Mouse (Mus musculus): Measurements from ENCODE around the gene Ube4a.
A peak's percentile ranks its signal among the peaks of the same experiment; 100 is the strongest.

The Ube4a gene

GRCm38 (mm10) chr9:44941756-44942155 is 23.6 kb downstream of the Ube4a start:
- Histone ChIP-seq H3K36me3 (ENCODE audit: insufficient read depth, low read length) (peaks cover 95% of the 10 kb centered on the region), H3K4me1 (replicated peaks; ENCODE audit: low read depth, low read length) (no peaks in the 10 kb centered on the region), H3K4me3 (replicated peaks; ENCODE audit: low read length) (no peak overlapping the region), H3K9me3 (ENCODE audit: low read length) (no peaks in the 10 kb centered on the region), H3K27me3 (ENCODE audit: insufficient read depth, low read length) (no peaks in the 10 kb centered on the region)
- TF ChIP-seq CTCF (conservative IDR thresholded peaks at IDR 0.05; ENCODE audit: low read length) (no peak), POU5F1 (IDR thresholded peaks at IDR 0.05; ENCODE audit: borderline replicate concordance, low read length) (no peak), NANOG (IDR thresholded peaks at IDR 0.05; ENCODE audit: borderline replicate concordance, low read length) (no peak)

GRCm38 (mm10) chr9:44921543-44921942 is 43.9 kb downstream of the Ube4a start:
- no peak for TF ChIP-seq POU5F1 (IDR thresholded peaks at IDR 0.05; ENCODE audit: borderline replicate concordance, low read length)
- TF ChIP-seq CTCF (conservative IDR thresholded peaks at IDR 0.05; ENCODE audit: low read length) = no peak
- no peak for TF ChIP-seq NANOG (IDR thresholded peaks at IDR 0.05; ENCODE audit: borderline replicate concordance, low read length)
- Histone ChIP-seq H3K27me3 (ENCODE audit: insufficient read depth, low read length) (no peaks in the 10 kb centered on the region), H3K4me3 (replicated peaks; ENCODE audit: low read length) (peak overlapping the region; percentile 97), H3K4me1 (replicated peaks; ENCODE audit: low read depth, low read length) (peaks cover 23% of the 10 kb centered on the region), H3K9me3 (ENCODE audit: low read length) (no peaks in the 10 kb centered on the region), H3K36me3 (ENCODE audit: insufficient read depth, low read length) (peaks cover 11% of the 10 kb centered on the region; the same call in 1 of the 2 replicates)

- Histone ChIP-seq H3K4me3 (replicated peaks; ENCODE audit: low read length) (peak overlapping the region; percentile 97), H3K27me3 (ENCODE audit: insufficient read depth, low read length) (no peaks in the 10 kb centered on the region), H3K9me3 (ENCODE audit: low read length) (no peaks in the 10 kb centered on the region), H3K4me1 (replicated peaks; ENCODE audit: low read depth, low read length) (peaks cover 23% of the 10 kb centered on the region), H3K36me3 (ENCODE audit: insufficient read depth, low read length) (peaks cover 11% of the 10 kb centered on the region; the same call in 1 of the 2 replicates)
- TF ChIP-seq POU5F1 (IDR thresholded peaks at IDR 0.05; ENCODE audit: borderline replicate concordance, low read length) (no peak), NANOG (IDR thresholded peaks at IDR 0.05; ENCODE audit: borderline replicate concordance, low read length) (no peak), CTCF (conservative IDR thresholded peaks at IDR 0.05; ENCODE audit: low read length) (no peak)
Measured at GRCm38 (mm10) chr9:44921123-44921468, 44.3 kb downstream of the Ube4a start.

- peaks cover 14% of the 10 kb centered on the region for H3K36me3 ChIP-seq (ENCODE audit: insufficient read depth, low read length)
- no peaks in the 10 kb centered on the region for H3K9me3 ChIP-seq (ENCODE audit: low read length)
- no peaks in the 10 kb centered on the region for H3K27me3 ChIP-seq (ENCODE audit: insufficient read depth, low read length)
- TF ChIP-seq CTCF (conservative IDR thresholded peaks at IDR 0.05; ENCODE audit: low read length) = no peak
- no peak for TF ChIP-seq NANOG (IDR thresholded peaks at IDR 0.05; ENCODE audit: borderline replicate concordance, low read length)
- no peak for TF ChIP-seq POU5F1 (IDR thresholded peaks at IDR 0.05; ENCODE audit: borderline replicate concordance, low read length)
- peaks cover 25% of the 10 kb centered on the region for H3K4me1 ChIP-seq (replicated peaks; ENCODE audit: low read depth, low read length)
- peak within 1 kb of the TSS; percentile 97 for H3K4me3 ChIP-seq (replicated peaks; ENCODE audit: low read length)
Measured at GRCm38 (mm10) chr9:44920374-44921122, 44.9 kb downstream of the Ube4a start, which contains the start of gene Atp5l. TSS of gene Atp5l (minus strand) at chr9:44920742.

- H3K4me1 ChIP-seq (replicated peaks; ENCODE audit: low read depth, low read length) = peaks cover 34% of the 10 kb centered on the region
- no peaks in the 10 kb centered on the region for H3K9me3 ChIP-seq (ENCODE audit: low read length)
- TF ChIP-seq CTCF (conservative IDR thresholded peaks at IDR 0.05; ENCODE audit: low read length) = no peak
- no peak for TF ChIP-seq NANOG (IDR thresholded peaks at IDR 0.05; ENCODE audit: borderline replicate concordance, low read length)
- no peak for TF ChIP-seq POU5F1 (IDR thresholded peaks at IDR 0.05; ENCODE audit: borderline replicate concordance, low read length)
- H3K36me3 ChIP-seq (ENCODE audit: insufficient read depth, low read length) = peaks cover 23% of the 10 kb centered on the region
- H3K27me3 ChIP-seq (ENCODE audit: insufficient read depth, low read length) = no peaks in the 10 kb centered on the region
- H3K4me3 ChIP-seq (replicated peaks; ENCODE audit: low read length) = peak overlapping the region; percentile 97
Measured at GRCm38 (mm10) chr9:44919606-44920005, 45.8 kb downstream of the Ube4a start.

GRCm38 (mm10) chr9:44916196-44916595 is 49.2 kb downstream of the Ube4a start:
- Histone ChIP-seq H3K4me3 (replicated peaks; ENCODE audit: low read length) (no peak overlapping the region), H3K27me3 (ENCODE audit: insufficient read depth, low read length) (no peaks in the 10 kb centered on the region), H3K9me3 (ENCODE audit: low read length) (no peaks in the 10 kb centered on the region), H3K36me3 (ENCODE audit: insufficient read depth, low read length) (peaks cover 56% of the 10 kb centered on the region), H3K4me1 (replicated peaks; ENCODE audit: low read depth, low read length) (peaks cover 31% of the 10 kb centered on the region)
- peak; percentile 49 for TF ChIP-seq CTCF (conservative IDR thresholded peaks at IDR 0.05; ENCODE audit: low read length)
- TF ChIP-seq POU5F1 (IDR thresholded peaks at IDR 0.05; ENCODE audit: borderline replicate concordance, low read length) = no peak

- no peaks in the 10 kb centered on the region for H3K9me3 ChIP-seq (ENCODE audit: low read length)
- no peak for TF ChIP-seq NANOG (IDR thresholded peaks at IDR 0.05; ENCODE audit: borderline replicate concordance, low read length)
- no peak for TF ChIP-seq POU5F1 (IDR thresholded peaks at IDR 0.05; ENCODE audit: borderline replicate concordance, low read length)
- no peak for TF ChIP-seq CTCF (conservative IDR thresholded peaks at IDR 0.05; ENCODE audit: low read length)
- no peaks in the 10 kb centered on the region for H3K27me3 ChIP-seq (ENCODE audit: insufficient read depth, low read length)
Measured at GRCm38 (mm10) chr9:44914706-44915105, 50.7 kb downstream of the Ube4a start.

GRCm38 (mm10) chr9:44911365-44911764 is 54.0 kb downstream of the Ube4a start:
- no peaks in the 10 kb centered on the region for H3K9me3 ChIP-seq (ENCODE audit: low read length)
- no peaks in the 10 kb centered on the region for H3K27me3 ChIP-seq (ENCODE audit: insufficient read depth, low read length)
- H3K4me1 ChIP-seq (replicated peaks; ENCODE audit: low read depth, low read length) = peaks cover 11% of the 10 kb centered on the region
- TF ChIP-seq CTCF (conservative IDR thresholded peaks at IDR 0.05; ENCODE audit: low read length) = no peak
- no peak for TF ChIP-seq POU5F1 (IDR thresholded peaks at IDR 0.05; ENCODE audit: borderline replicate concordance, low read length)
- TF ChIP-seq NANOG (IDR thresholded peaks at IDR 0.05; ENCODE audit: borderline replicate concordance, low read length) = no peak
- peaks cover 56% of the 10 kb centered on the region for H3K36me3 ChIP-seq (ENCODE audit: insufficient read depth, low read length)
- no peak overlapping the region for H3K4me3 ChIP-seq (replicated peaks; ENCODE audit: low read length)

More at GRCm38 (mm10) chr9:44914706-44915105, 50.7 kb downstream of the Ube4a start:
- Histone ChIP-seq H3K36me3 (ENCODE audit: insufficient read depth, low read length) (peaks cover 67% of the 10 kb centered on the region), H3K4me1 (replicated peaks; ENCODE audit: low read depth, low read length) (peaks cover 31% of the 10 kb centered on the region), H3K4me3 (replicated peaks; ENCODE audit: low read length) (no peak overlapping the region)

All from E14TG2a.4 (cell line).